Mouse (Mus musculus) left cerebral cortex, postnatal 10 days (tissue): ENCODE results near the gene Ly9. TPM values are rescaled to one million over a fixed set of nuclear protein-coding genes. Genes with fewer than 3 reads are reported as not detected.

Experiments used
- DNase-seq, 2 experiments: peaks; one replicate each; pipeline ENCODE4 v3.0.0; 2021 to 2022; ENCODE audit warnings: low spot score in 2 of 2, mixed read lengths in 1 of 2; ENCODE audit errors: extremely low spot score in 1 of 2
- intact Hi-C: fragments of 180-260 bp; cut with DNase I; formaldehyde crosslinking; loops from one replicate; pipeline ENCODE4 v1.15.1; 2025
- total RNA-seq, 2 experiments: library from RNA; stranded (reverse); gene quantifications; 2 replicates each; pipeline ENCODE4 v1.2.3; 2021

Gene Ly9
- total RNA-seq, 2 experiments from 2014 or later: not detected

DNA sequence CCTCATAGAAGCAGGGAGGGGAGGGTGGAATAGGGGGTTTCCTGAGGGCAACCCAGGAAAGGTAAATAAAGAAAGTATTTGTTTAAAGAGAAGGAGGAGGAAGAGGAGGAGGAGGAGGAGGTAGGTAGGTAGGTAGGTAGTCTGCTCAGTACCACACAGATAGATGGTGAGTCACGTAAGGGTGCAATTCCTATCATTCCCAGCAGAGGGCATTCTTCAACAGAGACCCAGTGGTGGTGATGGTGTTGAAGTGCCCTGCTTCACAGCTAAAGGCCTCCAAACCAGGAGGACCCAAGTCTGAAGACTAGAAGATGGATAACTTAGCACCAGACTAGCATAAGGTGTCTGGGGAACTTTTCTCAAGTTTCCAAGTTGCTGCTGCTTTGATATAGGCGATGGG, 2.8 kb upstream of the Ly9 start:
- no peak for DNase-seq
- intact Hi-C loops: no loop called here

DNA sequence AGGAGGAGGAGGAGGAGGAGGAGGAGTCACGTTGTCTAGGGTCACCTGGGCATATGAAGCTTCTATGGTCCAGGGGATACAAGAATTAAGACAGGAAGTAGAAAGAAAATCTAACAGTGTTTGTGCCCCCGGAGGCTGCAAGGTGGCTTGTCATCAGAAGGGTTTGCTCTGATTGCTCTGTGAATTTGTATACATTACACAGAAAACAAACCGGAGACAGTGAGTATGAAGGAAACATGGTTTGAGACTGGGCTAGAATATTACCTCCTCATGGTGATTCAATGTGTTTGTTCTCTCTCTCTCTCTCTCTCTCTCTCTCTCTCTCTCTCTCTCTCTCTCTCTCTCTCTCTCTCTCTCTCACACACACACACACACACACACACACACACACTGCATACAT, 554 bp downstream of the Ly9 start:
- DNase-seq: no peak
- intact Hi-C loops: no loop called here

DNA sequence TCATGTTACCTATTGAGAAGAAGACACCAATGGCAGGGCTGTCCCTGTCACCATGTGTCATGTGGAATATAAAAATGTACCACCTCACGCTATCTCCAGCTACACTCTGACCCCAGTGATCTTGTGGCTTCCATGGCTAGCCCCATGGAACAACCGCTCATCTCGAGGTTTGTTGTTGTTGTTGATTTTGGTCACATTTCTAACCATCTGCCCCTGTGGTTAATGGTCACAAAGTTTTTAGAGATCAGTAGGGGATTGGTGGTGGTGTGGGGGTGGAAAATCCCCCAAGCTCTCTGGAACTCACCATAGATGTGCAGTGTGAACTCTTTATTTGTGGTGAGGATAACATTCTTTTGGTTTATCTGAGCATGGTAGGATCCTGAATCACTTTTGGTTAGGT, 2.5 kb downstream of the Ly9 start:
- no peak for DNase-seq
- intact Hi-C loops: no loop called here

DNA sequence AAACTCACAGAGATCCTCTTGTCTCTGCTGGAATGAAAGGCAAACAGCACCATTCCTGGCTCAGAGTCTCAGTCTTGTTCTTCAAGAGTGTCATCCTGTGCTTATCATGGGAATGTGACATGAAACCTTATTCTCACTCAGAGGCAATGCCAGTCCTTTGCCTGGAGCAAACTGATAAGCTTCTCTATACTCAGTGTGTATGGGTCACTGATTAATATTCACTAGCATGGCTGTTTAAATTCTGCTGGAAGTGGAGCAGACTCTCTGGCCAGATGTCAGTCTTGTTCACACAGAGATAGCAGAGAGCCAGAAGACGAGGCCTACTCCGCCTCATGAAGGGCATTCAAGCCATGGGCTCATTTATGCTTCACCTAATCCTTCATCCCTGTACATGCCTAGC, 22.6 kb downstream of the Ly9 start:
- intact Hi-C loops: no loop called here

DNA sequence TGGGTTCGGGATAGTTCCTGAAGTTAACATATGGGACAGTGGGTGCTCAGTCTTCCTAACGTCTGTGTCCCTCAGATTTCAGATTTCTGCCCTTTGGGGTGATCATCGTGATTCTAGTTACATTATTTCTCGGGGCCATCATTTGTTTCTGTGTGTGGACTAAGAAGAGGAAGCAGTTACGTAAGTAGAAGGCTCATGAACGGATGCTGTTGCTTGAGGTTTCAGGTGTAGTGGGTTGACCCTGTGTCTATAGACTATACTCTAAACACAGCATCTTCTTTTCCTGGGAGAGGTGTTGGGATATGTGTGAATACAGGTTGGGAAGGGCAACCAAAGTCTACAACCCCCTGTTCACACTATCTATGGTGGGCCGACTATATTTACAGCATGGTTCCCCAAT, 30.0 kb downstream of the Ly9 start:
- DNase-seq: no peak
- intact Hi-C loops: no loop called here

More for the DNA sequence above, 22.6 kb downstream of the Ly9 start:
- DNase-seq: no peak

DNA sequence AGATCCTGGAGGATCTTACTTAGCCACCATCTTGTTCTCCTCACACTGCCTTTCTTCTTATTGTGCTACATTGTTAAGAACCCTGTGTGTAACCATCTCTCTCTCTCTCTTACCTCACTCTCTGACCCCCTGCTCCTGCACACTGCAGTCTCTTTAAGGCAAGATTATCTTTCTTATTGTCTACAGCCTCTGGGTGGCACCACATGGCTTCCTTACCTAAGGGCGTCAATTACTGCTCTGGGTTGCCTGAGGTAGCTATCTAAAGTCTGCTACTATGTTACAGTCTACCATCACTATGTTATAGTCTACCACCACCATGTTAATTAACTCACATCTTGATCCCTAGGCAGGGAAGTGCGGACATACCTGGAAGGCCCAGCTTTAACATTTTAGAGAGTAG, 38.8 kb downstream of the Ly9 start:
- intact Hi-C loops: loop anchor here (5.0 to 10.0 kb wide), 2 partner anchors 66 to 204 kb away; partner anchors contain the start of genes Alyref2 and Klhdc9
- DNase-seq: no peak

DNA sequence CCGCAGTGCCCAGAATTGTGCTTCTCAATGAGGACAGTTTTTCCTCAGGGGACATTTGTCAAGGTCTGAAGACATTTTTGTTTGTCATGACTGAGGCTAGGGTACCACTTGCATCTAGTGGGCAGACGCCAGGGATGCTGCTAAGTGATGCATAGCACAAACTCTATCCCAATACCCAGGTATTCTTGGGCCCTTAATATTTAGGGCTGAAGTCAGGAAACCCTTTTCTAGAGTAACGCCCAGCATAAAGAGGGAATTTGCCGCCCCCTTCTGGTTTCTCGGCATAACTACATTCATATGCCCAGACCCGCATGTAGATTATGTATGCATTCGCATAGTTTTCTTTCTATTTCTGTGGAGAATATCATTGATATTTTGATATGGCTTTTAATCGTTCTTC, 40.4 kb downstream of the Ly9 start:
- DNase-seq: peak; percentile 23 to 36
- intact Hi-C loops: loop anchor here (5.0 to 10.0 kb wide), 2 partner anchors 64 to 202 kb away; partner anchors contain the start of genes Alyref2 and Klhdc9

DNA sequence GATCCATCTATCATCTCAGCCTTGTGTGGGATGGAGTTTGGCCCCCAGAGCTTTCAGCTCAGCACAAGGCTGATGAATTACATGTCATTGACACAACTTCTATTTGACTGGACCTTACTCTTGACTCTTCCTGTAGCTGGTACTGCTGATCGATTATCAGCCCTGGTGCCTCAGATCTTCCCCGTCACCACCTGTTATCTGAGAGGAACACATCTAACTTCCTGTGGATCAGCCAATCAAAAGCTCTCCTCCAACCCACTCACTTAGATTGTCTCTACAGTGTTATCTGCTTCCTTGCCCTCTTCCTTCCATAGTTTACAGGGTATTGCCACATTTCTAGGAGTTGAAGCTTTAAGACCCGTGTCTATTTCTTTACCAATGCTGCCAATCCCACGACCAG, 41.3 kb downstream of the Ly9 start:
- intact Hi-C loops: loop anchor here (5.0 to 10.0 kb wide), 2 partner anchors 64 to 201 kb away; partner anchors contain the start of genes Alyref2 and Klhdc9
- no peak for DNase-seq

DNA sequence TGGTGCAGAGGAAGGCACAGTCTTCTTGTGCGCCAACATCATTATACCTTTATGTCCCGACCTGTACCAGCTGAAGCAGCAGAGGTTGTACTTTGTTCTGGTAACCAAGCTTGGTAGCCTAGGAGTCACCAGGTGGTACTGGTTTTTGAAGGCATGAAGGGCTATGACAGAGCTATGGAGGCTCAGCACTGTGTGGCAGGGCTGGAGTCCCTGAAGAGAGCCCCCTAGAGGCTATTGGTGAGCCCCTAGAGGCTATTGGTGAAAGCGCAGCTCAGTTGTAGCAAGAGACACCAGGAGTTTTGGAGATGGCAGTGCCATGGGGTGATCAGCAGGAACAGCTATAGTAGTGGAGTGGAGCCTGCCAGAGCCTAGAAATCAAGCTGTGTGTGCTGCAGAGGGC, 43.0 kb downstream of the Ly9 start:
- DNase-seq: no peak
- intact Hi-C loops: loop anchor here (10.0 kb wide), 1 partner anchor 199 kb away; the partner anchor contains the start of gene Klhdc9

DNA sequence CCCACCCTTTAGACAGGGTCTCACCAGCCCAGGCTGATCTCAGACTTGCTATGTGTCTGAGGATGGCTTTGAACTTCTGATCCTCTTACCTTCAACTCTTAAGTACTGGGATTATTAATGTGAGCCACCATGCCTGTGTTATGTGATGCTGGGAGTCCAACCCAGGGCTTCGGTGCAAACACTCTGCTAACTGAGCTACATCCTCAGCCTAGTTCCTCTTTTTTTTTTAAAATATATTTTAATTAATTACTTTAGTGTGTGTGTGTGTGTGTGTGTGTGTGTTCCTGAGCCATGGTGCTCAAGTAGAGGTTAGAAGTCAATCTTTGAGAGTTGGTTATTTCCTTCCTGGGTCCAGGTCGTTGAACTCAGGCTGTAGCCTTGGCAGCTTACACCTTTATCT, 44.2 kb downstream of the Ly9 start:
- intact Hi-C loops: loop anchor here (10.0 kb wide), 1 partner anchor 198 kb away; the partner anchor contains the start of gene Klhdc9

DNA sequence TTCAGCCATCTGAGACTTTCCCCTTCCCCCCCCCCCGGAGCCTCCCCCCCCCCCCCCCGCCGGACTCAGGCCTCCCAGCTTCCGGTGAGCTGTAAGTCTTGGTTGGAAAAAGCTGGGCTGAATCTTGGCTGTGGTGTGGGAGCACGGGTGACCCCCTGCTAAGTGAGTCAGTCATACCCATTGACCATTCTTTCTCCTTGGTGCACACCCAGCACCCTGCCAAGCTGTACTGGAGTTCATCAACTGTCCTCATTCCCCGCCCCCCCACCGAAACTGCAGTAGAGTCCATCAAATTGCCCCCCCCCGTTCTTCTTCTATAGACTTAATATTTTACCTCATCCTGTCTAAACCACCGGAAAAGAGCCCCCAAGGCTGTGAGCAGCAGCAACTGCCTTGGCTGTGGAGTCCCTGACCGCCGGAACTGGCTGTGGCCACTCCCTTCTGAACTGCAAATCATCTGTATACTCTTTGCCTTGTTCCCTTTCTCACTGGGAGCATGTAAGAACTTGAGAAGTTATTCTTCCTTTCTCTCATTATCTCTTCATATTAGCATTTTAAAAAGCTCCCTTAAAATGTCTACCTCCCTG, 45.5 kb downstream of the Ly9 start:
- no peak for DNase-seq
- intact Hi-C loops: loop anchor here (10.0 kb wide), 1 partner anchor 197 kb away; the partner anchor contains the start of gene Klhdc9

More for the DNA sequence above, 44.2 kb downstream of the Ly9 start:
- no peak for DNase-seq

DNA sequence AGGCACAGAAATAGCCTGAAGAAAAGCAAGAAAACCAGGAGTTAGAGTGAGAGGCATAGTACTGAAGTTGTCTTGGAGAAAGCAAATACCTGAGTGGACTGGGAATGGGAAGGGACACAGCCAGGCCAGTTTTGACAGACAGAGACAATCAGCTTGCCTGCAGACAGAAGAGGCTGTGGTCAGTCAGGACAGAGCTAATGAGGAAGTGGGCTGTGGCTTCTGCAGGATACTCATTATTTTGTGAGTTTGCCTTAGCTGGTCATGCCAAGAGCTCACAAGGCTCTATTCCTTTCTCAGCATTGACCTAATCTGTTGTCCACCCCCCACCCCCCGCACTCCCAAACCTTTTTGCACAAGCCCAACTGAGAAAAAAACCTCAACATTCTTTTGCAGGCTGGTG, 46.0 kb downstream of the Ly9 start:
- DNase-seq: no peak
- intact Hi-C loops: loop anchor here (10.0 kb wide), 1 partner anchor 196 kb away; the partner anchor contains the start of gene Klhdc9

DNA sequence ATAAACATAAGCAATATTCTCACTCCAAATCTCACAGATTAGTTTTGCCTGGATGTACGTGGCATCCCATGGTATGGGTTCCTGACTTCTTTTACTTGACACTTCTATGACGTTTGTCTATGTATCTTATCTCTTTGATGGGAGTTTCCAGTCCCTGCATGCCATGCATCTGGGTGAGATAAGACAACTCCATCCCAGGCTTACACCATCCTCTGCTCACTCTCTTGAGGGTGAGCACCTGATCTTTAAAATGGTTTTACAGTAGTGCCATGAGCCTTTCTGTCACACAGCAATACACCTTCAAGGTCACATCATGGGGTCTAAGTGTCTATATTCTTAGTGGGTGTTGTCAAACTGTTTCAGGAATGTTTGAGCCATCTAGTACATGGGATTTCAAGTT, 46.9 kb downstream of the Ly9 start:
- DNase-seq: no peak
- intact Hi-C loops: loop anchor here (10.0 kb wide), 1 partner anchor 195 kb away; the partner anchor contains the start of gene Klhdc9

DNA sequence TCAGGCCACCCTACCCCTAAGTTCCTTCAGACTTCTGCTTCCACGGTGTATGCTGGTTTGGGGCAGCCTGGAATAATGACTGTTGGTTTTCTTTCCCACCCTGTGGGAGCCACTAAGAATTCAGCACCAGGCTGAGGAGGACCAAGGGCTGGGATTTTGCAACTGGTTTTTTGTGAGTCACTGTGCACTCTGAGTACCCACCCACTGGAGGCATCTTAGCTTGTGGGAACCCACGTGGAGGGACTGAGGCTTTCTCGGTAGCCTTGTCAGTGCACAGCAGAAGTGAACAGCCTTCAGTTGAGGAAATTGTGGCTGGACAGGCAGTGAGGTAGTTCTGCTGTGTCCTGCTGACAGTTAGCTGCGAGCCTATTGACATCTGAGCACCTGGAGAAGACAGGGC, 48.3 kb downstream of the Ly9 start, which contains the start of gene Cd244a:
Gene Cd244a (plus strand): TSS at position 296 of the 400 bp plus-strand sequence.
- intact Hi-C loops: no loop called here
- DNase-seq: no peak

DNA sequence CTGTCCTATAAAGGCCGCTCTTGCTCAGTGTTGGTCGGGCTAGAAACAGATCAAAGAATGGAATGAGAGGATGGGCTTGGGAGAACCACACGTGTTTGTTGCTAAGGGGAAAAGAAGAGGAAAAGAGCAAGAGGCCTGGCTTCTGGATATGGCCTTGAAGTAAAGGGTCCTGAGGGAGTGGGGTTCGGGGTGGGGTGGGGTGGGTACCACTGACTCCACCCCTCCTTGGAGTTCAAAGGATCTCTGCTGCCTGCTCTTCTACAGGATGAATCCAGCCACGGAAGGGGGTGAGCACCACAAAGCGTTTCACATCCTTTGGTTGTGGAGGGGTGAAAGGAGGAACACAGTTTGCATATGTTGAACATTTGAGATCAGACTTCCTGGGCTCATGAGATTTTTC, 48.8 kb downstream of the Ly9 start:
- no peak for DNase-seq
- intact Hi-C loops: no loop called here

DNA sequence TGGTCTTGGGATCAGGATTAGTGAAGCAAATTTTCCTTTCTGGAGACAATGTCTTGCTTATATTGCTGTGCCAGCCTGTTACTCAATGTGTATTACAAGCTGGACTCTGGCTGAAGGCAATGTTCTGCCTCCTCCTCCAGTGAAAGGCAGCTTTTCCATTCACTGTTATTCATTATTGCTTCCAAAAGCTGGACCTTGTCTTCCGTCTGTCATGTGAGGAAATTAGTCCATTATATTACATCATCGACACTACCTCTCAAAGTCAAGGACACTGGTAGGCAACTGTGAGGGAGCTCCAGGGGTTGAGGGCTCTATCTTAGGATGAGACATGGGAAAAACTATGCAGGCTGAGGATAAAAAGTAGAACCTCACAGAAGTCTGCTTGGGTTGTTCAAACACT, 50.8 kb downstream of the Ly9 start:
- intact Hi-C loops: no loop called here
- no peak for DNase-seq

DNA sequence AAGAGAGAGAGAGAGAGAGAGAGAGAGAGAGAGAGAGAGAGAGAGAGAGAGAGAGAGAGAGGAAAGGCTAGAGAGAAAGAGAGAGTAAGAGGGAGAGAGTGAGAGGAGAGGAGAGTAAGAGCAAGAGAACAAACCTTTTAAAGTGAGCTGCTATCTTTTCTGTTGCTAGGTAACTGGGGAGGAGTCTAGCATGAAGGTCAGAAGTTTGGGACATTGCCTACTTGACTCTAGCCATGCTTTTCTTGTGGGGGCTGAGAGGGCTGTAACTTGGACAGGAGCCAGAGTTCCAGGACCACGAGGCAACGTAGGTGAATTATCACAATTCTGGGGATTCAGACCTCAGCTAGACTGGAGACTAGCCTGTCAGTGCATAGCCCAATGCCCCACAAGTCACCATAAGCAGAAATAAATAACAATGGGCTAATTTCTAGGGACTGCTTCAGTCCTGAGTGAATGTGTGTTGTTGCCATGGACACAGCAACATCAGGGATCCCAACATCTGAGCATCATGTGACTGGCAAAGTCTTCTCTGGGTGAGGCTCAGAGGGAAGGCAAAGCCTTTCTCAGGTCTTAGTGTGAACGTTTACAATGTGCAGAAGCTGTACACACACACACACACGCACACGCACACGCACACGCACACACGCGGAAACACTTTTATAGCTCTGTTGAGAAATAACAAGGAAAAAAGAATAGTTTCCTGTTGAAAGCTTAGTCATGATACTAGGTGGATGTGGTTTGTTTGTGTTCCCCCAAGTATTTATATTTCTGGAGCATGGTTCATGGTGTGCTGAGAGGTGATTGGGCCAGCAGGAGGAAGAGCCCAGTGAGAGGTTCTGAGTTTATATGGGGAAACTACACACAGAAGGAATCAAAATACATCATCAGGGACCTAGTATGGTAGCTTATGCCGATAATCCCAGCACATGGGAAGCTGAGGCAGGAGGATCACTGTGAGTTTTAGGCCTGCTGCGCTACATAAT, 53.6 kb downstream of the Ly9 start:
- intact Hi-C loops: no loop called here
- no peak for DNase-seq

DNA sequence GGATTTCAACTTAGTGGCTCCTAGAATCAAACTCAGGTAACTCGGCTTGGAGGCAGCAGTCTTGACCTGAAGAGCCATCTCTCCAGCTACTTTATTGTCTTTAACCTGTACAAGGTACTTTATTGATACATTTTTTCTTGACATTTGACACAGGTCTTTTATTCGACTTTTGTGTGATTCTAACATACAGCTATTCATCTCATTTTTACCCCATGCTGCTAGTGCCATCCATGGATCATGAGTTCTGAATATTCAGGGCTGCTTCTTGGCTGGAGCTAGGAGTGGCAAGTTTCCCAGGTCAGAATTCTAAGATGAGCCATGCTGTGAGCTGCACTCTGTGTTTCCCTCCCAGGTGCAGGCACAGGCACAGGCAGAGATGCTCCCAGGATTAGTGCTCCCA, 55.0 kb downstream of the Ly9 start:
- no peak for DNase-seq
- intact Hi-C loops: no loop called here

DNA sequence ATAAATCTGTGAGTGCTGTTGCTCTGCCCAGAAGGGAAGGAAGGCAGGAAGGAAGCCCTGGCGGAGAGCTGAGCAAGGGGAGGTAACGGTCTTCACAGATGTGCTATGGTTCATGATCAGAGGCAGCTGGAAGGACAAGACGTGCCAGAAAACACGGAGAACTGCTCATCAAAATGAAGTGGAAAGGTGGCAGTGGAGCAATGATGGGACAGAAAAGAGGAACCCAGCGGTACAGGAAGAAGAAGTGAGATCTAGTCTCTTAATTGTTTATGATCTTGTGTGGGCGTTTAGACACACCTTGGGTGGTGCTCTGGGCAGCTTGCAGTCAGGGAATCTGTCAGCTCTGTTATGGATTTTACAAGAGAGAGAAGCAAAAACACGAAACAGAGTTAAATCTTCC, 55.9 kb downstream of the Ly9 start:
- intact Hi-C loops: no loop called here
- no peak for DNase-seq

DNA sequence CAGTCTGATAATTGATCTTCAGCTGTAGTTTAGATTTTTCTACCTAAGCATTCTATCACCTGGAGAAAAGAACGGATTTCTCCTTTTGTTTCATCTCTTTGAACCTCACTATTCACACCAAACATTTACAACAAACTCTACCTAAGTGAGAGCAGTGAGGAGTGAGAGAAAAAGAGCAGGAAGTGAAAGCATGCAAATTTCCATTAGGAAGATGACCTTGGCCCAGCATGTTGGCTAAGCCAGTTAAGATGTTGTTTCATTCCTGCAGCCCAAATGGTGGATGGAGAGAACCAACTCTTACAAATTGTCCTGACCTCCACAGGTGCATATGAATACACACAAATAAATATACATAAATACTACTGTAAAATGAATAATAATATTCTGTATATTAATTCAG, 66.5 kb downstream of the Ly9 start:
- intact Hi-C loops: no loop called here
- DNase-seq: no peak
